Mouse (Mus musculus): ENCODE measurements around the gene Pygm. TPM values are rescaled to one million over a fixed set of nuclear protein-coding genes. Genes with fewer than 3 reads are reported as not detected.

The Pygm gene
- total RNA-seq, 2 experiments from 2014 or later = 5,552 to 6,904 TPM

- DNase-seq = no peak
These were observed 44.5 kb downstream of the Pygm start for GRCm38 (mm10) chr19:6428501-6429200.

GRCm38 (mm10) chr19:6443016-6443415, 58.8 kb downstream of the Pygm start:
- no peak for DNase-seq

GRCm38 (mm10) chr19:6445761-6446423, 61.7 kb downstream of the Pygm start:
- DNase-seq = no peak

- no peak for DNase-seq
These were observed 62.7 kb downstream of the Pygm start for GRCm38 (mm10) chr19:6446736-6447437.

Small RNAs within 50 kb of the gene (microRNA-seq; reads per million reads assigned to microRNA genes)
- gene Mir6989 (ENCODE audit: borderline replicate concordance in 2 of 2) = 0 reads per million in 2 experiments

Other genes starting within 250 kb of the Pygm start
- under 1 TPM; 0.19 to 0.72 TPM for gene Batf2, start 243.4 kb upstream of the Pygm start, total RNA-seq (2021)
- 10 to 100 TPM; 53.8 to 59.2 TPM for gene Arl2, start 242.9 kb upstream of the Pygm start, total RNA-seq (2021)
- not detected for gene Majin, start 200.0 kb upstream of the Pygm start, total RNA-seq (2021)
- gene Gpha2, start 158.0 kb upstream of the Pygm start, total RNA-seq (2021) = not detected
- 10 to 100 TPM; 28.8 to 32.5 TPM for gene Ppp2r5b, start 148.5 kb upstream of the Pygm start, total RNA-seq (2021)
- 10 to 100 TPM; 15.3 to 16.7 TPM for gene Atg2a, start 142.7 kb upstream of the Pygm start, total RNA-seq (2021)
- gene Ehd1, start 107.7 kb upstream of the Pygm start, total RNA-seq (2021) = 10 to 100 TPM; 33.1 to 34.3 TPM
- 1 to 10 TPM; 4.0 to 5.1 TPM for gene Cdc42bpg, start 77.9 kb upstream of the Pygm start, total RNA-seq (2021)
- gene Men1, start 49.4 kb upstream of the Pygm start, total RNA-seq (2021) = 1 to 10 TPM; 5.0 to 7.0 TPM
- 10 to 100 TPM in 1 of 2 experiments, 1 to 10 TPM in 1; 9.2 to 14.6 TPM for gene Map4k2, start 43.3 kb upstream of the Pygm start, total RNA-seq (2021)
- gene Sf1, start 20.7 kb upstream of the Pygm start, total RNA-seq (2021) = 10 to 100 TPM; 65.5 to 75.2 TPM
- 10 to 100 TPM; 16.2 to 16.4 TPM for gene Rasgrp2, start 14.9 kb downstream of the Pygm start, total RNA-seq (2021)
- gene Nrxn2, start 34.3 kb downstream of the Pygm start, total RNA-seq (2021) = 1 to 10 TPM in 1 of 2 experiments, under 1 TPM in 1; 0.91 to 1.4 TPM
- gene Slc22a12, start 158.6 kb downstream of the Pygm start, total RNA-seq (2021) = not detected